Mouse (Mus musculus) CH12.LX (cell line): Measurements from ENCODE around the gene Dgcr6.

Source experiments
- CTCF ChIP-seq, 2 experiments: IDR thresholded peaks in 1 of 2; conservative IDR thresholded peaks in 1 of 2; 2 replicates each; pipeline ENCODE4 v1.5.1; 2011 to 2012; ENCODE audit warnings: low read depth in 2 of 2, low read length in 2 of 2, improper control_type of control experiment in 1 of 2, inconsistent platforms in 1 of 2, mild to moderate bottlenecking in 1 of 2, moderate library complexity in 1 of 2
- POLR2A ChIP-seq: IDR thresholded peaks from 2 replicates; pipeline ENCODE4 v1.6.1; 2011; ENCODE audit warnings: low read depth, mild to moderate bottlenecking, improper control_type of control experiment, low read length
- TCF12 ChIP-seq: IDR thresholded peaks from 2 replicates; pipeline ENCODE4 v1.6.1; 2014; ENCODE audit warnings: low read depth, mild to moderate bottlenecking, inconsistent platforms, low read length, improper control_type of control experiment

- TF ChIP-seq TCF12, result no peak
- no peak for TF ChIP-seq CTCF (conservative IDR thresholded peaks at IDR 0.05 in 1 of 2, IDR thresholded peaks at IDR 0.05 in 1 of 2; ENCODE audit: low read depth in 2 of 2, low read length in 2 of 2)
- no peak for TF ChIP-seq POLR2A
Measured at GRCm38 (mm10) chr16:18007083-18007482, 45.6 kb upstream of the Dgcr6 start.
